Mouse (Mus musculus) liver, embryonic 14.5 days (tissue): ENCODE measurements at regions not wholly inside any gene's neighbourhood (a gene's known extent, or its start where the extent isn't known, plus 50 kb on each side); places are given as distances from the start of the nearest gene placed in this dataset.

Source experiments
- ATAC-seq: fragments of 200-750 bp; cut with Nextera tagmentation; 2 replicates; pipeline ENCODE4 v1.8.0; 2017; ENCODE audit warnings: moderate number of reproducible peaks, mild to moderate bottlenecking, moderate library complexity; ENCODE audit not compliant: insufficient read depth
- DNase-seq, 3 experiments: peaks; one replicate each; pipeline ENCODE4 v3.0.0-alpha.2; 2012 to 2013; ENCODE audit warnings: low read depth in 3 of 3, low spot score in 3 of 3
- H3K27ac ChIP-seq: fragments of 300-500 bp; sonication (generic); 2 replicates; pipeline ENCODE4 v1.5.1; 2014; ENCODE audit warnings: moderate library complexity, mild to moderate bottlenecking, control low read depth, inconsistent platforms
- H3K27me3 ChIP-seq: fragments of 300-500 bp; sonication (generic); 2 replicates; pipeline ENCODE4 v1.6.1; 2014; ENCODE audit warnings: mild to moderate bottlenecking, low read length, moderate library complexity; ENCODE audit not compliant: control insufficient read depth, insufficient read depth
- H3K36me3 ChIP-seq: fragments of 300-500 bp; sonication (generic); replicated peaks from 2 replicates; pipeline ENCODE4 v1.6.1; 2014; ENCODE audit warnings: low read depth; ENCODE audit not compliant: control insufficient read depth, insufficient read depth
- H3K4me1 ChIP-seq, 2 experiments: fragments of 200-500 bp in 1 of 2; fragments of 300-500 bp in 1 of 2; sonication (generic) in 1 of 2; replicated peaks; 2 replicates each; pipeline ENCODE4 v1.6.1; 2012 to 2014; ENCODE audit warnings: antibody characterized with exemption in 1 of 2, inconsistent platforms in 1 of 2, low read length in 1 of 2; ENCODE audit not compliant: control insufficient read depth in 2 of 2, insufficient read depth in 2 of 2
- H3K4me2 ChIP-seq: fragments of 300-500 bp; sonication (generic); 2 replicates; pipeline ENCODE4 v1.6.1; 2014; ENCODE audit warnings: low read depth, mild to moderate bottlenecking, control low read depth, moderate library complexity
- H3K4me3 ChIP-seq, 2 experiments: fragments of 200-500 bp in 1 of 2; fragments of 300-500 bp in 1 of 2; sonication (generic) in 1 of 2; 2 replicates each; pipeline ENCODE4 v1.5.1; 2012 to 2014; ENCODE audit warnings: low read depth in 2 of 2, low read length in 2 of 2, mild to moderate bottlenecking in 2 of 2, control low read depth in 1 of 2, inconsistent platforms in 1 of 2, moderate library complexity in 1 of 2; ENCODE audit not compliant: insufficient read depth in 1 of 2
- H3K9ac ChIP-seq: fragments of 300-500 bp; sonication (generic); replicated peaks from 2 replicates; pipeline ENCODE4 v1.6.1; 2014; ENCODE audit warnings: mild to moderate bottlenecking, control low read depth, moderate library complexity
- H3K9me3 ChIP-seq: fragments of 300-500 bp; sonication (generic); 2 replicates; pipeline ENCODE4 v1.6.1; 2016; ENCODE audit warnings: low read length, mixed read lengths; ENCODE audit not compliant: control insufficient read depth
- CTCF ChIP-seq: IDR thresholded peaks from 2 replicates; pipeline ENCODE4 v1.5.1; 2016; ENCODE audit warnings: antibody characterized with exemption, low read depth, control low read depth
- EP300 ChIP-seq: IDR thresholded peaks from 2 replicates; pipeline ENCODE4 v1.6.1; 2016; ENCODE audit warnings: antibody characterized with exemption, low read depth
- WGBS: fragments of 180-500 bp; shearing (Covaris S2); extraction: QIAGEN DNeasy Blood & Tissue Kit; methylation state at CpG from one replicate; pipeline ENCODE4 v1.1.7; 2014; ENCODE audit not compliant: insufficient replicate concordance; 5-methylcytosine and 5-hydroxymethylcytosine counted together

DNA sequence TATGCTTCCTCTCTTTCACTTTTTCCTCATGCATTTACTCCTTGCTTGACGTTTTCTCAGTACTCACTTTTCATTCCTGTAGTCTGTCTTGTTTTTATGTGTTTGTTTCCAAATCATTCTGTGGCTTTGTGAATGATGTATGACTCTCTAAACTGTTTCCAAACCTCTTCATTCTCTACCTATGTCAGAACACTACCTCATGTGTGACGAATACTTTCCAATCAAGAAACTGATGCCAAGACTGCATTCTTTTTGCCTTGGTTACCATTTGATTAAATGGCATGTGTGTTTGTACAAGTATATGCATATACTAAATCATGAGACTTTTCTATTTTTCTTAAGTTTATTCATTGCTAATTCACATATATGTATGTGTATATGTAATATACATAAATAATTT, 1238.7 kb upstream of the Gm7489 start:
- H3K36me3 ChIP-seq: no peaks in the 10 kb centered on the region
- H3K4me3 ChIP-seq: no peak overlapping the region
- TF ChIP-seq EP300: no peak
- no peak for TF ChIP-seq CTCF
- no peak for DNase-seq
- 50% methylated on average over 2 of the region's 2 CpGs for WGBS
- H3K9ac ChIP-seq: no peak overlapping the region
- H3K4me1 ChIP-seq: no peaks in the 10 kb centered on the region
- H3K27me3 ChIP-seq: no peaks in the 10 kb centered on the region
- no peak for ATAC-seq
- H3K9me3 ChIP-seq: no peaks in the 10 kb centered on the region
- no peak overlapping the region for H3K27ac ChIP-seq
- no peak overlapping the region for H3K4me2 ChIP-seq

DNA sequence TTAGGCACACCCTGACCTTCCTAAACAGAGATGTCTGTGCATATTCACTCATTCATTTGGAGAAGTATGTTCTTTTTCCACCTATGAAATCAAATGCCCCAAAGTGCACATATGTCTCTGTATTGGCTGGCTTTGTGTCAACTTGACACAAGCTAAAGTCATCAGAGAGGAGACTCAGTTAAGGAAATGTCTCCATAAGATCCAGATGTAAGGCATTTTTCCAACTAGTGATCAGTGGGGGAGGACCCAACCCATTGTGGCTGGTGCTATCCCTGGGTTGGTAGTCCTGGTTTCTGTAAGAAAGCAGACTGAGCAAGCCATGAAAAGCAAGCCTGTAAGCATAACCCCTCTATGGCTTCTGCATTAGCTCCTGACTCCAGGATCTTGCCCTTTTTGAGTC, 1226.8 kb upstream of the Gm7489 start:
- Histone ChIP-seq H3K9ac (no peak overlapping the region), H3K4me3 (no peak overlapping the region), H3K27me3 (no peaks in the 10 kb centered on the region), H3K4me1 (no peaks in the 10 kb centered on the region), H3K4me2 (no peak overlapping the region), H3K9me3 (no peaks in the 10 kb centered on the region), H3K36me3 (no peaks in the 10 kb centered on the region), H3K27ac (no peak overlapping the region)
- ATAC-seq (no peak), DNase-seq (no peak)
- no peak for TF ChIP-seq CTCF
- TF ChIP-seq EP300: no peak
